ENCODE assay signal across 12 mouse cellular contexts in genomic region chr7:29469602-29470344, GRCm38 (mm10). TPM values are rescaled to one million over a fixed set of nuclear protein-coding genes. Genes with fewer than 3 reads are reported as not detected.
DNase-seq lines count a peak whose midpoint lies in the region; ATAC-seq and TF ChIP-seq lines count a peak whose summit lies in the region.
"Had no signal": no experiment of that assay in that cellular context is flagged by ENCODE, and none has a peak within 500 bp of the region (broad histone marks: within the 10 kb centered on the region; RNA-seq: fewer than 3 reads in every experiment).

No protein-coding gene starts in this region.

- intact Hi-C loops in left cerebral cortex, adult 2 months (cut with DNase I), result no loop called here

- peaks cover 20% of the 10 kb centered on the region for H3K4me1 ChIP-seq in hindbrain, embryonic 14.5 days (replicated peaks; ENCODE audit: control insufficient read depth, insufficient read depth, low read length)
- H3K4me1 ChIP-seq in hindbrain, embryonic 10.5 days (replicated peaks), result peaks cover 29% of the 10 kb centered on the region

- H3K36me3 ChIP-seq in hindbrain, embryonic 14.5 days (replicated peaks; ENCODE audit: control insufficient read depth, insufficient read depth), result no peaks in the 10 kb centered on the region
- H3K36me3 ChIP-seq in hindbrain, embryonic 10.5 days, result no peaks in the 10 kb centered on the region
- no peaks in the 10 kb centered on the region for H3K36me3 ChIP-seq in C2C12 (ENCODE audit: control insufficient read depth, insufficient read depth)
- H3K36me3 ChIP-seq: heart, embryonic 10.5 days had no signal

- no peak overlapping the region for H3ac ChIP-seq in C2C12 (ENCODE audit: control insufficient read depth, insufficient read length, low read depth)

- 0 out of 2 replicates have a peak overlapping the region, but pooled peaks have one; percentile 20 for H3K27ac ChIP-seq in hindbrain, embryonic 14.5 days
- H3K27ac ChIP-seq in hindbrain, embryonic 10.5 days, result no peak overlapping the region
- H3K27ac ChIP-seq in left cerebral cortex, adult 2 months, result no peak overlapping the region
- H3K27ac ChIP-seq: heart, embryonic 10.5 days had no signal

- no peaks in the 10 kb centered on the region for H3K27me3 ChIP-seq in hindbrain, embryonic 14.5 days (ENCODE audit: control insufficient read depth, insufficient read depth, low read length)
- no peaks in the 10 kb centered on the region for H3K27me3 ChIP-seq in hindbrain, embryonic 10.5 days (ENCODE audit: insufficient read depth, poor library complexity, severe bottlenecking)
- no peaks in the 10 kb centered on the region for H3K27me3 ChIP-seq in C2C12 (ENCODE audit: control insufficient read depth, insufficient read depth, insufficient read length)

- 63% methylated on average over 7 of the region's 7 CpGs for WGBS in hindbrain, embryonic 14.5 days
- 79% methylated on average over 7 of the region's 7 CpGs for WGBS in hindbrain, embryonic 10.5 days

- ATAC-seq in hindbrain, embryonic 14.5 days (ENCODE audit: low FRiP score), result peak; percentile 28; the same call in 1 of the 2 replicates
- ATAC-seq in inflammation-experienced regulatory T-cells, adult 6 months, result no peak
- ATAC-seq: activated CD4-positive, CD25-positive, alpha-beta regulatory T cell, adult 4 months had no signal

- TF ChIP-seq CTCF in C2C12 (IDR thresholded peaks at IDR 0.05; ENCODE audit: control insufficient read depth, insufficient read depth, insufficient read length), result no peak
- TF ChIP-seq CTCF in left cerebral cortex, adult 2 months (IDR thresholded peaks at IDR 0.05), result no peak

- H3K9me3 ChIP-seq in hindbrain, embryonic 14.5 days (ENCODE audit: control insufficient read depth, low read length), result no peaks in the 10 kb centered on the region
- H3K9me3 ChIP-seq in hindbrain, embryonic 10.5 days, result no peaks in the 10 kb centered on the region
- H3K9me3 ChIP-seq: heart, embryonic 10.5 days had no signal

- H3K79me2 ChIP-seq in C2C12 (ENCODE audit: control insufficient read depth, insufficient read depth), result peaks cover 100% of the 10 kb centered on the region

- H3K4me3 ChIP-seq in hindbrain, embryonic 14.5 days (replicated peaks; ENCODE audit: low read length), result no peak overlapping the region
- H3K4me3 ChIP-seq in hindbrain, embryonic 10.5 days, result no peak overlapping the region
- H3K4me3 ChIP-seq in C2C12 (ENCODE audit: insufficient read depth, poor library complexity, severe bottlenecking), result no peak overlapping the region
- H3K4me3 ChIP-seq in left cerebral cortex, adult 2 months, result no peak overlapping the region
- H3K4me3 ChIP-seq: heart, embryonic 10.5 days had no signal

- peak; percentile 44 for DNase-seq in hindbrain, embryonic 14.5 days (ENCODE audit: low spot score)
- no peak for DNase-seq in hindbrain, embryonic 10.5 days (ENCODE audit: low spot score)
- DNase-seq in gonadal fat pad, adult 2 months (ENCODE audit: low read depth), result peak; percentile 77
- DNase-seq in layer of hippocampus, postnatal 10 days (ENCODE audit: low spot score in 2 of 2), result peak; percentile 49 to 56
- no peak for DNase-seq in left cerebral cortex, adult 2 months (ENCODE audit: extremely low spot score in 1 of 2, low spot score in 2 of 2)
- DNase-seq in adrenal gland, adult 8-10 months, result no peak
- DNase-seq: retina, postnatal 1 day had no signal

- peaks cover 65% of the 10 kb centered on the region for H3K79me3 ChIP-seq in C2C12 (ENCODE audit: low read depth)

- H3K4me2 ChIP-seq in hindbrain, embryonic 14.5 days (replicated peaks), result no peak overlapping the region
- H3K4me2 ChIP-seq: liver, embryonic 11.5 days had no signal

- H3K9ac ChIP-seq in hindbrain, embryonic 14.5 days, result no peak overlapping the region

TF ChIP-seq in C2C12, 6 proteins besides CTCF, POLR2A, EP300 and RAD21:
- no peak for TF ChIP-seq FOSL1 (IDR thresholded peaks at IDR 0.05; ENCODE audit: insufficient read depth, low read length, poor library complexity, severe bottlenecking)
- no peak for TF ChIP-seq MAX (IDR thresholded peaks at IDR 0.05)
- TF ChIP-seq MYOD1 (IDR thresholded peaks at IDR 0.05; ENCODE audit: control insufficient read depth, insufficient read length, low read depth), result no peak
- peak; percentile 46 for TF ChIP-seq USF1 (IDR thresholded peaks at IDR 0.05; ENCODE audit: low read depth)

RNA-seq across cellular contexts. Expression of gene Sipa1l3, which starts 48.7 kb away (rescaled TPM):
- 18.8 and 21.4 TPM in 2 replicates for polyA plus RNA-seq in hindbrain, embryonic 14.5 days (2014; fragmentation: Nextera tagmentation; extraction: Ambion mirVana)
- 8.1 and 9.7 TPM in 2 replicates for polyA plus RNA-seq in hindbrain, embryonic 10.5 days (2016; fragmentation: Nextera tagmentation; extraction: Ambion mirVana)
- polyA plus RNA-seq in C2C12 (2012; fragmentation: generic; extraction: Trizol), result 30.1 TPM
- 37.4 and 55.0 TPM in 2 replicates for polyA plus RNA-seq in gonadal fat pad, adult 2 months (2012; rRNA removed)
- 100 to 1,000 TPM; 122 to 125 TPM for total RNA-seq in layer of hippocampus, postnatal 10 days (2021)
- polyA plus RNA-seq in inflammation-experienced regulatory T-cells, adult 6 months (2017; shearing (Covaris generic)), result 1 to 10 TPM; 2.5 to 4.9 (median 4.1) TPM
- 10 to 100 TPM; 51.3 to 61.8 TPM for total RNA-seq in left cerebral cortex, adult 2 months (2021)
- 10 to 100 TPM; 33.2 to 42.3 (median 40.6) TPM for total RNA-seq in adrenal gland, adult 8-10 months (2022)

Comparison
In these comparisons a context has a peak if more than half of its experiments do, and no peak if none do; other contexts are left out.
1. DNase-seq: peak in hindbrain, embryonic 14.5 days (single experiment), gonadal fat pad, adult 2 months (single experiment) and layer of hippocampus, postnatal 10 days (2 of 2); none in hindbrain, embryonic 10.5 days (single experiment), left cerebral cortex, adult 2 months (0 of 2) and adrenal gland, adult 8-10 months (single experiment).